Mouse (Mus musculus) subcutaneous adipose tissue, adult 2 months (tissue): ENCODE results near the gene Smg7. TPM values are rescaled to one million over a fixed set of nuclear protein-coding genes. Genes with fewer than 3 reads are reported as not detected.

ENCODE experiments used
- polyA plus RNA-seq: library from polyadenylated mRNA; depleted of rRNA; stranded (reverse); fragments of >200 nt; gene quantifications from 2 replicates; pipeline ENCODE4 v1.2.3, GENCODE M21; 2012; ENCODE audit warnings: low replicate concordance; rRNA removed

Gene Smg7
- 33.1 and 45.1 TPM in 2 replicates for polyA plus RNA-seq

DNA sequence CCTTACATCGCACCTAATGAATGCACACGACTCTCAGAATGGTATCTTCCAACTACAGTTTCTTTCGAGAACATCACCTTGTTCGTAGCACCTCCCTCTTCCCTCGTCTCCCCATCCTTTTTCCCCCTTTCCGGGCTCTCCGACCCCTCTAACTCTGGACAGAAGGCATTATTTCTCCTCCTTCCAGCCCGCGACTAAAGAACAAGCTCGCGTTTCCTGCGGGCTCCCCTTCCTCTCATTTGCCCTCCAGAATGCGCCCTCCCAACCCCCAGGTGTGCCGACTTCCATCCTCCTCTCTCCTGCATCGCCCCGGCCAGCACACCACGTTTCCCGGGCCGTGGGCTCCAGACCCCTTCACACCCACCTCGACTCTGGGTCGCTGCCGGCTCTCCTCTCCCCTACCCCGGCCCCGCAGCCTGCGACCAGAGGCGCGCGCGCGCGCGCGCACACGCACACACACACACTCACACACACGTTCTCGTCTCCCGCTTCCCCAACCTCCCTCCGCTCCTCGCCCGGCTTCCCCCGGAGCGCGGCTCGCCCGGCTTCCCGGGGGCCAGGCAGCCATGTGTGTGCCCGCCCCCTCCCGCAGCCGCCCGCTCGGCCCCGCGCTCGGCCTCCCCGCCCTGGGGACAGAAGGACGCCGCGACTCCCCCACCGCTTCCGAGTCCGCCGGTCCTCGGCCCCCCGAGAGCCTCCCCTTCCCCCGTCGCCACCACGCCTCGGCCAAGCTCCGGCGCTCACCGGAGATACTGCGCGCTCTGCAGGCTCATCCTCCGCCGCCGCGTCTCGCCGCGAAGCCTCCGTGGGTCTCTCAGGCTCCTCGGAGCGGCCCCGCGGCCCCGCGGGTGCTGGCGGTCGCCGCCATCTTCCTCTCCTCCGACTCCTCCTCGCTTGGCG is at the start of gene Smg7:
Smg7 (minus strand) TSS at position 882 of the 900 bp plus-strand sequence.

DNA sequence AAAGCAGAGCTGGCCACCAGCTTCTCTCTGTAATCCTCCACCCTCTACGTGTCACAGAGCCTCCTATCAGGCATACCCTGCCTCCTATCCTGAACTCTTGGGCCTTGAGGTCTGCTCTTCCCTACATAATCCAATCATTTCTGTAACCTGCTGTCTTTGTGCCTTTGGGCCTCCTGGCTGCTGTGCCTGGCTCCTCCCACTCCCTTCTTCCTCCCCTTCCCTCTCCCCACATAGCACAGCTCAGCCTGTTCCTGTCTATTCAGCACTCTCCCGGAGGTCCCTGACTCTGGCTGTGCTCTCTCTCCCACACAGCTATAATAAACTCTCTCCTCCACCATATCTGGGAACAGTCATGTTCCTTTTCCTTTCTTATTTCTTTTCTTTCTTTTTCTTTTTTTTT is 102.5 kb downstream of the Smg7 start, which contains the start of gene Ncf2:
Ncf2 (plus strand) TSS at position 298 of the 400 bp plus-strand sequence.

Other genes with a start within 250 kb of the Smg7 start
- gene Apobec4, start 152.1 kb downstream of the Smg7 start, polyA plus RNA-seq, result not detected in 2 replicates
- 26.0 and 52.4 TPM in 2 replicates for gene Rgl1, start 136.3 kb downstream of the Smg7 start, polyA plus RNA-seq
- 64.0 and 92.6 TPM in 2 replicates for gene Arpc5, start 136.1 kb downstream of the Smg7 start, polyA plus RNA-seq
- gene Ncf2, start 102.5 kb downstream of the Smg7 start, polyA plus RNA-seq, result 7.8 and 13.2 TPM in 2 replicates
- gene Nmnat2, start 52.3 kb upstream of the Smg7 start, polyA plus RNA-seq, result 1.8 and 2.0 TPM in 2 replicates